20 mouse cellular contexts compared by ENCODE assay signal in the genomic region with DNA sequence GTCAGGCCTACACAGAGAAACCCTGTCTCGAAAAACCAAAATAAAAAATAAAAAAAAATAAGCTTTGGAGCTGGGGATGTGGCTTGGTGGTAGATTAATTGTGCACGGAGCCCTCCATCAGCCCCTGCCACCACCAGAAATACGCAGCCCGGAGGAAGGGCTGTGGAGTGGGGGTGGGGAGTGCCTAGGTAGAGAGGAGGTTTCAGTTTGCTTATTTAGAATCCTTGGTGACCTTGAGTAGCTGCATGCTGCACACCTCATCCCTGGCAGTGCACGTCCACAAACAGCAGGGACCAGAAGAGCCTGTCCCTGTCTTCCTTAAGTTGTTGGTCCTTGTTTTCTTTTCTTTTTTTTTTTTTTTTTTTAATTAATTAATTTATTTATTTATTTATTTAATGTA.
"Had no signal": no experiment of that assay in that cellular context is flagged by ENCODE, and none has a peak within 500 bp of the region (broad histone marks: within the 10 kb centered on the region; RNA-seq: fewer than 3 reads in every experiment).

No protein-coding gene starts in this region.

- H3K27me3 ChIP-seq: heart, embryonic 12.5 days; intestine, embryonic 15.5 days; limb, embryonic 12.5 days; liver, embryonic 13.5 days had no signal

- H3K9me3 ChIP-seq: heart, embryonic 10.5 days; heart, embryonic 12.5 days; intestine, embryonic 15.5 days; limb, embryonic 10.5 days; limb, embryonic 12.5 days; liver, embryonic 13.5 days had no signal

- H3K4me3 ChIP-seq: heart, embryonic 10.5 days; heart, embryonic 12.5 days; intestine, embryonic 15.5 days; left cerebral cortex, adult 2 months; limb, embryonic 10.5 days; limb, embryonic 12.5 days; liver, embryonic 13.5 days had no signal

- H3K27ac ChIP-seq: heart, embryonic 10.5 days; hindbrain, embryonic 14.5 days; intestine, embryonic 15.5 days; limb, embryonic 10.5 days; limb, embryonic 12.5 days; liver, embryonic 13.5 days had no signal

- H3K4me1 ChIP-seq: heart, embryonic 10.5 days; heart, embryonic 12.5 days; limb, embryonic 10.5 days; limb, embryonic 12.5 days had no signal

- DNase-seq: gastrocnemius, postnatal 14 days; gastrocnemius, postnatal 36 days; heart, adult 18-20 months; heart, postnatal 10 days; heart, postnatal 4 days; kidney, adult 18-20 months; kidney, adult 8-10 months; kidney, postnatal 10 days; kidney, postnatal 25 days; kidney, postnatal 4 days; layer of hippocampus, adult 9-11 months; liver; liver, embryonic 13.5 days had no signal
